Mouse (Mus musculus) heart, adult 11 months (tissue): ENCODE data around the gene 1700018F24Rik.
"Not testable (repeated sequence)": the region's sequence is repeated elsewhere in the genome, so short reads cannot be mapped to it uniquely, and the experiment has no call there.

Source experiments
- DNase-seq: peaks from one replicate; pipeline ENCODE4 v3.0.0; 2022

Gene 1700018F24Rik

GRCm38 (mm10) chr5:145042690-145043089, at the start of gene 1700018F24Rik:
TSS of gene 1700018F24Rik (plus strand) at chr5:145042990.
- DNase-seq: peak; percentile 80

- DNase-seq: no peak
Observed at GRCm38 (mm10) chr5:144998491-144998890, 44.3 kb upstream of the 1700018F24Rik start.

- DNase-seq: peak; percentile 25
Observed at GRCm38 (mm10) chr5:145003362-145003761, 39.4 kb upstream of the 1700018F24Rik start.

GRCm38 (mm10) chr5:145004495-145004894, 38.3 kb upstream of the 1700018F24Rik start:
- DNase-seq: peak; percentile 79

- no peak for DNase-seq
Observed at GRCm38 (mm10) chr5:145005596-145005995, 37.2 kb upstream of the 1700018F24Rik start.

DNA sequence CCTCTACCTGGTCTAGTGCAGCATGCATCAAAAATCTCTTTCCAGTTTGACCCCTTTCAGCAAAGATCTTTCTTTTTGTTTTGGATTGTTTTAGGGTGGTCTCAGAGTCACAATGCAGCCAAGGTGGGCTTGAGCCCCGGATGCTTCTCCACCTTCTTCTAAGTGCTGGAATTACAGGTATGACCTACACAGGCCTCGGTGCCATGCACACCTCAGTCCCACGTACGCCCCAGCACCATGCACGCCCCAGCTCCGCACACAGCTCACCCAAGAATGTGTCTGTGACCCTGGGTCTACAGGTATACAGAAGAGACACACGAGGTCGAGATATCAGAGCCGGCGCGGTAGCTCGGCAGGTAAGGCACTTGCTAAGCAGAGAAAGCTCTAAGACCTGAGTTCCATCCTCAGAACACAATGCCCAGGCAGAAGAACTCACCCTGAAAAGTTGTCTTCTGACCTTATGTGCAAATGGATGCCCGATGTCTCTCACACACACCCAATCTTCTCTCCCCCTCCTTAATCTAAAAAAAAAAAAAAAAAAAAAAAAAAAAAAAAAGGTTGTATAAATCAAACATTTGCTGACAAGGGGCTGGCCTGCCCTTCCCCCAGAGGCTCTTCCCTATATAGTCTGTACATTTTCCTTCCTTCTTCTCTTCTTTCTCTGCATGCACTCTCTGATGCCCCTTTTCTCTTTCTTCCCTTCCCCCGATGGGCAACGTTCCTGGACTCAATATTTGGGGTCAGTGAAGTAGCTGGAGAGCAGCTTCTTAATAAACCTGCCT, 33.7 kb upstream of the 1700018F24Rik start:
- DNase-seq: peak; percentile 60

GRCm38 (mm10) chr5:145014278-145014677, 28.5 kb upstream of the 1700018F24Rik start:
- DNase-seq: no peak

DNA sequence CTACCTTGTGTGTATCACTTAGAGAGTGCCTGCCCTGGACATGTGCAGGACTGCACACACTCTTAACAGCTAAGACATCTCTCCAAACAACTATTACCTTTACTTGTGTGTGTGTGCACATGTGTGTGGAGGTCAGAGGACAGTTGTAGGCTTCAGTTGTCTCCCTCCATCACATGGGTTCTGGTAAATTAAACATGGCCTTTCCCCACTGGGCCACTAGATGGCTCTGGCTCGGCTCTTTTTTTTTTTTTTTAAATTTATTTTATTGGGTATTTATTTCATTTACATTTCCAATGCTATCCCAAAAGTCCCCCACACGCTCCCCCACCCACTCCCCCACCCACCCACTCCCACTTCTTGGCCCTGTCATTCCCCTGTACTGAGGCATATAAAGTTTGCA, 26.0 kb upstream of the 1700018F24Rik start:
- peak; percentile 21 for DNase-seq

- peak; percentile 76 for DNase-seq
Observed at GRCm38 (mm10) chr5:145020254-145020653, 22.5 kb upstream of the 1700018F24Rik start.

DNA sequence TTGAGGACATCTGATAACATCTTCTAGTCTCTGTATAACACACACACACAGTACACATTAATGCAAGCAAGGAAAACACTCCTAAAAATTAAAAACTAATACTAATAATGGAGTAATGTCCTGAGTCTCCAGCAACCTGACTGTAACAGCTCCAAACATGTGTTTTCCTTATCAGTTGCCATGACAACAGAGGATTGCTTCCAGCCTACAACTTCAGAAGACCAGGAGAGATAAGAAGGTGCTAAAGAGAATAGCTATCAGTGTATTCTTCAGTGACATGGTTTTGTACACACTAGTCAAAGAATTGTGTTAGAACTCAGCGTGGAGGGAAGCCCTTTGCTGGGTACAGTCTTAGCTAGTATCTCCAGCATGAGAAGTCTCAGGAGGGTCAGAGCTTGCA, 22.1 kb upstream of the 1700018F24Rik start:
- DNase-seq: peak; percentile 6

DNA sequence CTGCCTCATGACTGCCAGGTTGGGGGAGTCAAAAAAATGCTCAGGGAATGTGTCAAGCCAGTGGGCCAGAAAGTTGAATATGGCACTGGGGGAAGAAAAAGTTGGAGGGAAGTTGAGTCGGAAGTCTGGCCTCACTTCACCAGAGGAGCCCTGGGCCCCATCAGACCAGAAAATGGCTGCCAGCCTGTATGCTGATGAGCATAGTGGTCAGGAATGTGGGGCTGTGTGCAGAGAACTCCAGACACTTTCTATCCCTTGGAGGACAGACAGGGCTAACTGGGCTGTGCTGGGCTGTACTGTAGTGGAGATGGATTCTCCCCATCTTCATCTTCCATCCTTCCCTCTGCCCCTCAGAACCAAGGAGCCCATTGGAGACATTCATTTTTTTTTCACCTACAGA, 12.3 kb upstream of the 1700018F24Rik start:
- DNase-seq: peak; percentile 37

DNA sequence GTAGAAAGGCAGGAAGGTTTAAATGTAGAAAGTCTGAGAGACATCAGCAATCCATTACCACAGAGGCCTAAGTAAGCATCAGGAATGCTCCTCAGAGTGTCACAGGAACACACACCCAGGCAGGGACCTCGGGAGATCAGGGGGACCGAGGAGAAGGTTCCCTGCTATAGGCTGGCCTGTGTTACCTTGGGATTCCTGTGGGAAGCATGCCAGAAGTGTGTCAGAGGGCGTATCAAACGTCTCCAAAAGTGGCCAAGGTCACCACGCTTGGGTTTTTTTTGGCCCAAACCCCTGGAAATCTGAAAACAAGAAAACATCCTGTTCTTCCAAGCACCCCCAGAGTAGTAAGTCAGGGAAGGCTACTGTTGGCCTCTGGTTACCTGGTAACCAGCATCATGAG, 10.4 kb upstream of the 1700018F24Rik start, which contains the start of gene Gm4871:
Gene Gm4871 (minus strand): TSS at position 364 of the 400 bp plus-strand sequence.
- DNase-seq: not testable (repeated sequence)

GRCm38 (mm10) chr5:145041628-145042027, 1.2 kb upstream of the 1700018F24Rik start:
- no peak for DNase-seq

GRCm38 (mm10) chr5:145054187-145054586, 11.4 kb downstream of the 1700018F24Rik start:
- not testable (repeated sequence) for DNase-seq

- DNase-seq: no peak
Observed at GRCm38 (mm10) chr5:145057907-145058306, 15.1 kb downstream of the 1700018F24Rik start.

GRCm38 (mm10) chr5:145058722-145059121, 15.9 kb downstream of the 1700018F24Rik start:
- no peak for DNase-seq

- peak; percentile 74 for DNase-seq
Observed at GRCm38 (mm10) chr5:145059524-145059923, 16.7 kb downstream of the 1700018F24Rik start.

GRCm38 (mm10) chr5:145064765-145065340, 22.1 kb downstream of the 1700018F24Rik start:
- DNase-seq: peak; percentile 14

DNA sequence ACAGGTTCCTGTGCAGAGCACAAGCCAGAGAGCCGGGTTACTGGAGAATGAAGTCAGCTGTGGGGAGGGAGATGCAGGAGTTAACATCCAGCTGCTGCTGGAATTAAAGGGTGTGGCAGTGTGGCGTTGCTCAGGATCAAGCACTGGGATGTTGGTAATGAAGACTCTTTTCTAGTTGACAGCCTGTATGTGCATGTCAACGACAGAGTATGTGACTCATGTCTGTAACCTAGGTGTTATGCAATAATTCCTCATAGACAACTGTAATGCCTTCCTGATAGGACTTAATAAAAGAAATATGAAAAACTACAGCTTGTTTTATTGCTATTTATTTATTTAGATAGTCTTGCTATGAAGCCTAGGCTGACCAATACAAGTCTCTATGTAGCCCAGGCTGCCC, 26.1 kb downstream of the 1700018F24Rik start:
- DNase-seq: peak; percentile 52

DNA sequence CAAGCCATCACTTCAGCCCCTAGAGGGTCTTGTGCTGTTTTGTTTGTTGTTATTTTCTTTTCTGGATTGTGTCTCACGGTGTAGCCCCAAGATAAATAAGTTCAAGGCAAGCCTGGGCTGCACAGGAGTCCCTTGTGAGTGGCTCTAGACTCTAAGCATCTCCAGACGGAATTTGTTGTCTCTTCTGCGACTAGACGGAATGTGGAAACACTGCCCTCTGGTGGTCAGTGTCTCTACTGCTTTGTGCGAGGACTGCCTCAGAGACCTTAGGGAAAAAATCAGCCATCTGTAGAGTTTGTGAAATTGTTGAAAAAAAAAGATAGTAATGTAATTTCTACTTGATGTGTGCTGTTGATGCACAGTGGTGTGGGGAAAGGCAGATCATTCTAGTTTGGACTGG, 26.9 kb downstream of the 1700018F24Rik start:
- peak; percentile 83 for DNase-seq

DNA sequence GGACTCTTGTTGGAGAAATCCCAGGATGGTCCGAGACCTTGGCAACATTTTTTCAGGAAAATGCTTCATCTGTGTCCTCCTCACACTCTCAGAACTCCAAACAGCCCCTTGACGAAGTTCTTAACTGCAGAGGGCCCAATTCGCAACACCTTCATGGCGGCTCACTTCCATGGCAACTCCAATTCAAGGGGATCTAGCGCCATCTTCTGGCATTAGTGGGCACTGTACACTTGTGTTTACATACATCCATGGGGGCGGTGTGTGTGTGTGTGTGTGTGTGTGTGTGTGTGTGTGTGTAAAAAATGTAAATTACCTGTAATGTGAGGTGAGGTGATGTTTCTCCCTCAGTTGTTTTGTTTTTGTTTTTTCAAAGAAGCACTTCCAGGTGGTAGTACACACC, 28.6 kb downstream of the 1700018F24Rik start:
- DNase-seq: peak; percentile 66

GRCm38 (mm10) chr5:145075081-145075480, 32.3 kb downstream of the 1700018F24Rik start:
- no peak for DNase-seq

DNA sequence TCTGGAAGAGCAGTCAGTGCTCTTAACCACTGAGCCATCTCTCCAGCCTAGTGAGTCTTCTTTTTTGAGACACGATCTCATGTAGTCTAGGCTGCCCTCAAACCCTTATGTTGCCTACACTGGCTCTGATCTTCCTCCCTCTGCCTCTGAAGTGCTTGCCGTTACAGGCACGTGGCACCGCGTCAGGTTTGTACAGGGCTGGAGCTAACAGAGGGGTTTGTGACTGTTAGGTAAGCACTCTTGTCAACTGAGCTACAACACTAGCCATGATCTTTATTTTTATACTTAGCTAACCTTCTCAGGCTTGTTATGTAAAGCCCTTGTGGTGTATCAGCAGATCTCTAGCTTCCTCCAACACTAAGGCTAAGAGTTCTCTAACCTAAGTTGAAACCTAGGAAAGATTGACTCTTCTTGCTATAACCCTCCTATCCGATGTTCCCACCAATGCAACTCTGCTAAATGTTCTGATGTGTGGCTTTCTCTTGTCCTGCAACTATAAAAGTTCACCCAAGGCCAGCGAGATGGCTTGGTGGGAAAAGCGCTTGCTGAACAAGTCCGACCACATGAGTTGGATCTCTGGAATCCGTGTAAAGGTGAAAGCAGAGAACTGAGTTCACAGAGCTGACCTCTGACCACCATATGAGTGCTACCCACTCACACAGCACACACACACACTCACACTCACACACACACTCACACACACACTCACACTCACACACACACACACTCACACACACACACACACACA, 39.2 kb downstream of the 1700018F24Rik start:
- no peak for DNase-seq
